Mouse (Mus musculus) activated CD4-positive, CD25-positive, alpha-beta regulatory T cell, adult 4 months (primary cell): ENCODE measurements around the gene Wfikkn1. TPM values are rescaled to one million over a fixed set of nuclear protein-coding genes. Genes with fewer than 3 reads are reported as not detected.
A peak's percentile ranks its signal among the peaks of the same experiment; 100 is the strongest.

Experiments used
- ATAC-seq: one replicate; pipeline ENCODE4 v1.8.0; 2017
- polyA plus RNA-seq, 2 experiments: library from polyadenylated mRNA; unstranded; fragments of 100-300 nt; shearing (Covaris generic); gene quantifications; one replicate each; pipeline ENCODE4 v1.2.1; 2017

The Wfikkn1 gene
- under 1 TPM; 0.48 to 0.82 TPM for polyA plus RNA-seq

DNA sequence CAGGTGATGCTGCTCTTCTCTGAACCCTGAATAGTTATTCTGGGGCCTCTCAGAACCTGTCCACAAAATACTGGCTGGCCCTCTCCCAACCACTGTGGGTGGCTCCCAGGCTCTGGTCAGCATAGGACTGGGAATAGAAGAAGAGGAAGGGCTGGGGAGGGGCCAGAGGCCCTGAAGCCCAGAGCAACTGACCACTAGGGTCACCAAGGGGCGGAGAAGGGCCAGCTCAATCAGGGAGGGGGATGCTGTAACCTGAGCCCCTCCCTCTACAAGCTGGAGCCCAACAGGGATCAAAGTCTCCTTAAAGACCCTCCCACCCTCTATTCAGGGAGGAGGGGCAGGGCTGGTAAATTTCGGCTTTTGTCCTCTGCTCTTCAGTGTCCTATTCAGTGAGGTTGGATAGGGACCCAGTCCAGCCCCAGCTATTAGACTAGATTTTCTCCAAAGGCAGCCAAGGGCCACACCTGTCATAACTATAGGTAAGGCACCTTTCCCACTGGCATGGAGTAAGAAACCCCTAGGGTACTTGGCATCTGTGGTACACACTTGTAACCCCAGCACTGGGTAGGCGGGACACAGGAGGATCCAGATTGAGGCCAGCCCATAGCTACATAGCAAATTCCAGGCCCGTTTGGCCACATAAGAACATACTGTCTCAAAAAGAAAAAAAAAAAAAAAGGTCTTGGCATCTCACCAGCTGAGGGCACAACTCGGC, at the start of gene Wfikkn1:
Wfikkn1 (minus strand) TSS at position 663 of the 715 bp plus-strand sequence.
- no peak for ATAC-seq

DNA sequence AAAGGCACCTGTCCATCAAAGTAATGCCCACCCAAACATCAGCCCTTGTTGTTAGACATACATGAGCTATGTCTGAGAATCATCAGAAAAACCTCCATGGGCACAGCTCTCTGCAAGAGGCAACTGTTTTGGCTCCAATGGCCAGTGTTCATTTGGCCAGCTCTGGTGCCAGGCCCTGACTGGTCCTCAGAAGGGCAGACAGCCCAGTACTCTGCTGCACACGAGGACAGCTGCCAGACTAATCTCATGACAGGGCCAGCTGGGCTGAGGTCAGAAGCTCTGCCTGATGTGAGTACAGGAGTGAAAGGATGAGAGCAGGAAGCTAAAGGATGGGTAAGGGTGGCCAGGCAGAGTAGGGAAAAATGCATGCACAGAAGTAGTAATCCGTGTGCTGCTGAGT, 44.7 kb upstream of the Wfikkn1 start:
- no peak for ATAC-seq

GRCm38 (mm10) chr17:25922120-25922519, 41.5 kb upstream of the Wfikkn1 start:
- ATAC-seq, result no peak

GRCm38 (mm10) chr17:25919786-25920642, 39.4 kb upstream of the Wfikkn1 start:
- peak; percentile 90 for ATAC-seq

DNA sequence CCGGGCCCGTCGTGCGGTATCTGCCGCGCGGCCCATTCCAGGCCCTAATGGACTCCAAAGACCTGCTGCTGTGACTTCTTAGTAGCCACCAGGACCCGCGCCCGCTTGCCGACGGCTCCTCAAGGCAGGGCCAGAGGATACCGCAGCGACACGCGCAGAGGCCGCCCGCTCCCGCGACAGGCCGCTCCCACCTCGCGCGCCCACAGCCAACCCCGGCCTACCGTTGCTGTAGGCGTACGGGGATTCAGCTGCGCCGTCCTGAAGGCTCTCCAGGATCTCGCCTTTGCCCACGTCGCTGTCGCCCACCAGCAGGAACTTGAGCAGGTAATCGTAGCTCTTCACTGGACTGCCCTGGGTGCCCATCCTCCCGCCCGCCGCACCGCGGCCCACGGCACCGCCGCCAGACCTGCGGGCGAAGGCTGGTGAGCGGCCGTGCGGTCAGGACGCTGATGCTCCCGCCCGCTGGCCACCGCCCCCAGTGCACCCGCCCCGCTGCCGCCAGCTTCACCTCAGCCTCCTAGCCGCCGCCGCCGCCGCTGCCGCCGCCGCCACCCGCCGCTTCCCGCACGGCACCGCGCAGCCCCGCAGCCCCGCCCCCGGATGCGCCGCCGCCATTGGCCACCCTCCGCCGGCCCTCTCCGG, 38.6 kb upstream of the Wfikkn1 start, which contains the start of gene Rab40c:
Rab40c (minus strand) TSS at position 584 of the 642 bp plus-strand sequence.
- ATAC-seq, result no peak

DNA sequence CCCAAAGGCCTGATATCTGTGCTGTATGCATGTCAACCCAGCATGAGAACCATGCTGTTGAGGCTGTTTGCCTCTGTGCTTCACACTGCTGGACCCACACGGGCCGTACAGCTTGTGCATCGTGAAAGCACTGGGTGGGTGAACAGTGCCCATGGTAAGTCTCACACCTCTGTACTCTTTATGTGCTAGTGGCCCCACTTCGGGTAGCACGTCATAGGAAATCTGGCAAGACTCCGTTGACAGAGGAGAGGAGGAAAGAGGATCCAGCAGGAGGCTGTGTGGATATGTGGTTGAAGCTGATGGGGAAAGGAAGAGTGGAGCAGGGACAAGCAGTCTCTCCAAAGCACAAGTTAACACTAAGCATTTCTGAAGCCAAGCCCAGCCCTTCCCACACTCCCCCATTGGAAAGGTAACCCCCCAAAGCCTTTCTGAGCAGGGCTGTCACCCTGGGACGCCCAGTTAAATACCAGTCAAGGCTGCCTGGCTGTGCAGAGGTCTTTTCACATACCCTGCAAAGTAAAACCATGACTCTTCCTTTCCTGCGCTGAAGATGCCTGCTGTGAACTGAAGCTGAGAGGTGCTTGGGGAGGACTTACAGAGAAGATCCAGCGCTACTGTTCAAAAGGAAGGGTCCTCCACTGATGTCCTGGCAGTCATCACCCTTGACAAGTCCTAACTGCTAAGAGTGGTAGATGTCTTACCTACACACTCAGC, 37.5 kb upstream of the Wfikkn1 start:
- ATAC-seq, result no peak

DNA sequence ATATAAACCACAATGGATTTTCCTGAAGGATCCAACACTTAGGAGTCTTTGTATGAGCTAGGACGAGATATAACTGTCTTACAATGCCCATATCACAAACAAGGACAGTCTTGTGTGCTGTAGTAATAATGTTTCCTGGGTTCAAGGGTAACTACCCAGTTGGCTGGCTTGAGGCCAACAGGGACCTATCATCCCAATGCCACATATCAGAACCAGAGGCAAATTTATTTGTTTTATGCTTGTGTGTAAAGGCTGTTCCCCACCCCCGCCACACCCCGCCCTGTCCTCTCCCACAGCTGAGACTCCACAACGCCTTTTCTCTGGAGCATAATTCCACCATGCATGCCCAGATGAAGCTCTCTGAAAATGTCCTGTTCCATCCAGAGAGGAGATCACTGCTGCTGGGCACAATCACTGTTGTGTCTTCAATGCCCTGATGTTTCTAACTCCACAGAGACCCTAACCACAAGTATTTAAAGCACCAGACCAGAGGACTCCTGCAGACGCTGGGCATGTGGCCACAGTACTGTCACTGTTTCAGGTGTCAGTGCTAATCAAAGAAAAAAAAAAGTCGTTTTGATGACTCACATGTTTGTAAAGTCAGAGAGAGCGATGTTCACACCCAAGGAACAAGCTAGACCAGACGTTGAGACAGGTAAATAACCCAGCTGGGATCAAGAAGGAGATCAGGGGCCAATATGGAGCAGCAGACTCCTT, 36.4 kb upstream of the Wfikkn1 start:
- no peak for ATAC-seq

DNA sequence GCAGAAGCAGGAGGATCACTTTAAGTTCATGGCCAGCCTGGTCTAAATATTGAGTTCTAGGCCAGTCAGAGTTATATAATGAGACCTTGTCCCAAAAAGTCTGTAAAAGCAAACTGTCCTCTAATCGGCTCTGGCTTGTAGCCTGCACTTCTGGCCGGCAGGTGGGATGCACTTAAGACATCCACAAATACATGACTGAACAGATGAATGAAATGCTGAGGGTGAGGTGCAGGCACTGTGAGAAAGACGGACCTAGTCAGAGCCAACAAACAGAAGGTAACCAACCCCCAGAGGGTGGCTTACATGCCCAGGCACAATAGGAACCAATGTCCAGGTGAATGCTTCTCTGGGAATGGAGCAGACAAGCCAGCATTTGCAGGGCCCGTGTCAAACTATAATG, 33.6 kb upstream of the Wfikkn1 start:
- ATAC-seq, result no peak

DNA sequence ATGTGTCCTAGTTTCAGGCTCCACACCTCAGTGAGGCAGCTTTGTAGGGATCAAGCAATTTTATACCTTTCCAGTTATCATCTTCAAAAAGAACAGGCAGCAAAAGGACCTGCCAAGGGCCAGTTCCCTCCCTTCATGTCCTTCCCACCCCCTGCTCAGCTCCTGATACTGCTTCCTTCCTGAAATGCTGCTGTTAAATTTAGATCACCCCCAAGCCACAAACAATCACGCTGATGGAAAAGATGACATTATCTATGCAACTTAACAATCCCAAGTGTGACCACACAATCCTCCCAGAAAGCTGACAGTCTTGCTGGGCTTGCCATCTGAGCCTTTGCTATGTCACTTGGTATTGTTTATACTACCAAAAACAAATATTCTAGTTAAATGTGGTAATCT, 33.2 kb upstream of the Wfikkn1 start:
- ATAC-seq, result no peak

GRCm38 (mm10) chr17:25913186-25913876, 32.7 kb upstream of the Wfikkn1 start:
- ATAC-seq, result no peak

- no peak for ATAC-seq
These were observed 31.2 kb upstream of the Wfikkn1 start for GRCm38 (mm10) chr17:25911816-25912215.

- no peak for ATAC-seq
These were observed 27.0 kb upstream of the Wfikkn1 start for GRCm38 (mm10) chr17:25907640-25908039.

DNA sequence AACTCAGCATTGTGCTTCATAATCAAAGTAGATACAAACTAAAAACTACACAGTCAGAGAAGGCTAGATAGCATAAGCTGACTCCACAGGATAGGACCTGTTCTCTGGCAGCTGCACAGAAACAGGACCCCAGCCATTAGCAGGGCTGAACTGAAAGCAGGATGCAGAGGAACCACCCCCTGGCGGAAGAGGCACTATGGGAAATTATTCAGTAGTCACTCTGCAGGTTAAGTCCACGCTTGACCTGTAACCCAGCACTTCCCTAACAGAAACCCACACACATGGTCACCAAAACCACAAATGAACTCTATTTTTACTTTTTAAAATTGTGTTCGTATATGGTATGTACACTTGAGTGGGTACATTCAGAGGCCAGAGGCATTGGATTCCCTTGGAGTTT, 22.4 kb upstream of the Wfikkn1 start:
- ATAC-seq, result no peak

- no peak for ATAC-seq
These were observed 19.5 kb upstream of the Wfikkn1 start for GRCm38 (mm10) chr17:25900193-25900592.

GRCm38 (mm10) chr17:25895891-25896290, 15.2 kb upstream of the Wfikkn1 start:
- no peak for ATAC-seq

DNA sequence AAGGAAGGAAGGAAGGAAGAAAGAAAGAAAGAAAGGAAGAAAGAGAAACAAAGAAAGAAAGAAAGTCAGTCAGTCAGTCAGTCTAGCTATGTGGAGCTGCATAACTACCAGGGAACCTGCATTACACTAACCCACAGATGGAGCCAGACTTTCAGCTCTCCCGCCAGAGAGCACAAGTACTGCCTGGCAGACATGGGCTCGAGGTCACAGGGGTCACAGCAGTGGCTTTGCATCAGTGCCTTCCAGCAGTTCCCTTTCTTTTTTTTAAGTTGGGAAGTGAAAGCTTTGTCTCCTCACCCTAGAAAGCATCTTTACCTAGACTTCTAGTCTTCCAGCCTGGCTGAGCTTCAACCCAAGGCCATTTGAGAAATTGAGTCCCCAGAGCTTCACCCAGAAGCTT, 14.8 kb upstream of the Wfikkn1 start:
- ATAC-seq, result no peak

DNA sequence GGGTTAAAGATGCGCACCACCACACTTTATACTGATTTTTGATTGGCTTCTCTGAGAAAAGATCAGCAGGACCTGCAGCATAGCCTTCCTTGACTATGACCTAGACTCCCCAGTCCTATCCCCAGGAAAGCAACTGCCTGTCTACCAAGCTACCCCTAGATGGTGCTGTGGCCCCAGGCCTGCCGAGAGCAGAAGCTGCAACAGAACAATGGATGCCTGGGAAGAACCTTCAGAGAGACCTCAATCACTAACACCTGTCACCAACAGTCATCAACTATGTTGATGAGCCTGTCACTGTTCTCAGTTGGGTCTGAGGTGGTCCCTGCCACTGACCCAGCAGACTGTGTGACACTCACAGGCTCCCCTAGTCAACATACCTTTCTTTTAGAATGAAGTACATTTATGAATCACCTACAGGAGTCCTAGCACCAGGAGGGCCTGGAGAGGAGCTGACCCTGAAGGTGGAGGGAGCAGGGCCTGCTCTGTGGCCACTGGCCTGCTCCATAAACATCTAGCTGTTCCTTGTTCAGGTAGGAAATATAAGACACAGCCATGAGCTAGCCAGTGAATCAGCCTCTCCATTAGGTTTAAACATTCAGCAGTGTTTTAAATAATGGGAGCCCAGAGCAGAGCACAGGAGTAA, 13.4 kb upstream of the Wfikkn1 start:
- peak; percentile 36 for ATAC-seq

DNA sequence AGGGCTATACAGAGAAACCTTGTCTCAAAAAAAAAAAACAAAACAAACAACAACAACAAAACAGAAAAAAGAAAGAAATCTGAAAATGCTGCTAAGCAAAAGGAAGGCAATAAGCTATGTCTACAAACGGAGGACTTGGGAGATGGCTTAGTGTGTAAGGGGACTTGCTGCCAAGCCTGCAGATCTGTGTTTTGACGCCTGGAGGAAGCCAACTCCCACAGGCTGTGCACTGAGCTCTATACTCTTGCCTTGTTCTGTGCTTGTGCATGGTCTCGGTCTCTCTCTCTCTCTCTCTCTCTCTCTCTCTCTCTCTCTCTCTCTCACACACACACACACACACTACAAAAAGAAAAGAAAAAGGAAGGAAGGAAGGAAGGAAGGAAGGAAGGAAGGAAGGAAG, 8.2 kb upstream of the Wfikkn1 start:
- ATAC-seq, result no peak

GRCm38 (mm10) chr17:25887467-25887866, 6.8 kb upstream of the Wfikkn1 start:
- ATAC-seq, result no peak

- ATAC-seq, result no peak
These were observed 6.1 kb upstream of the Wfikkn1 start for GRCm38 (mm10) chr17:25886806-25887205.

GRCm38 (mm10) chr17:25885636-25886035, 5.0 kb upstream of the Wfikkn1 start:
- no peak for ATAC-seq
